Mouse (Mus musculus) limb, embryonic 11.5 days (tissue): ENCODE results near the gene Mblac2. TPM values are rescaled to one million over a fixed set of nuclear protein-coding genes. Genes with fewer than 3 reads are reported as not detected.

ENCODE experiments used
- polyA plus RNA-seq: library from polyadenylated mRNA; unstranded; fragments of >200 nt; fragmentation: Nextera tagmentation; extraction: Ambion mirVana; gene quantifications from 2 replicates; pipeline ENCODE4 v1.2.1, GENCODE M21; 2014

Gene Mblac2
- polyA plus RNA-seq, 1 experiment from 2014 or later, result 4.7 TPM

Other genes starting within 250 kb of the Mblac2 start
- gene Adgrv1, start 78.2 kb upstream of the Mblac2 start, polyA plus RNA-seq, result 0.96 and 1.7 TPM in 2 replicates
- 23.5 and 27.7 TPM in 2 replicates for gene Lysmd3, start 53.7 kb upstream of the Mblac2 start, polyA plus RNA-seq
- gene Polr3g, start 328 bp upstream of the Mblac2 start, polyA plus RNA-seq, result 16.1 and 16.5 TPM in 2 replicates
- 241 and 257 TPM in 2 replicates for gene Cetn3, start 71.7 kb downstream of the Mblac2 start, polyA plus RNA-seq